Mouse (Mus musculus) CH12F3 (cell line): ENCODE results near the gene Tmeff1.

ENCODE experiments used
- in situ Hi-C: fragments of 300-500 bp; cut with MboI; formaldehyde crosslinking; loops from 2 replicates; pipeline ENCODE4 v1.14.3; 2020; ENCODE audit warnings: low sequenced_read_pairs

Tmeff1 gene

GRCm38 (mm10) chr4:48564962-48565361 is 20.0 kb upstream of the Tmeff1 start:
- in situ Hi-C loops: no loop called here

- in situ Hi-C loops: no loop called here
Measured at GRCm38 (mm10) chr4:48576361-48576760, 8.6 kb upstream of the Tmeff1 start.

DNA sequence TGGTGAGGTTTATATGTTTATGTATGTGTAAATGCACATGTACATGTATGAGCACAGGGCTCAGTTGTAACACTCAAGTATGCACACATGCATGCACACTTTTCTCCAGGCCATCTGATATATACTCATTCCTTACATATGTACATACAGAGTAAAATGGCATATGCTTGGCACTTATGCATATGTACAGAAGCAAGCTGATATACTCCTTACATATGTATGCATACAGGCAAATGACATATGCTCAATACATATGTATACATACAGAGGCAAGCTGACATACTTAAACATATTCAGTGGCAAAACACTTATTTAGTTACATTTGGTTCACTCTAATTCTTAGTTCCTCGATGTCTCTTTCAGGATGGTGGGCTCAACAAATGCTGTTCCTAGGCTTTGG is 7.1 kb upstream of the Tmeff1 start:
- in situ Hi-C loops: no loop called here

DNA sequence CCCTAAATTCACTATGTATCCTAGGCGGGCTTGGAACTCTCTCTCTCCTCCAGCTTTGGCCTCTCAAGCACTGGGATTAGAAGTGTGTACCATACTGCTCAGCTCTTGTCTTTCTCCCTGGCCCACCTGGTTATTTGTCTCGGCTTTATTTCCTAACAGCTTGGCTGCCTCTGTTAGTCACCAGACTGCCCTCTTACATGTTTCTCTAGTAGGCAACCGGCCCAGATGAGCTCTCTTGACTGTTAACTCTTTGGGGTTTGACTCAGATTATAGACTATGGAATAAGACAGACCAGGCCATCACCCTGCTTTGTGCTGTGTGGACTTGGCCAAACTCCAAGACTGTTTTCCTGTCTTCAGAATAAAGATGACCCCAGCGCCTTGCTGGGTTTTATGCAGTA is 6.6 kb upstream of the Tmeff1 start:
- in situ Hi-C loops: no loop called here

- in situ Hi-C loops: no loop called here
Measured at GRCm38 (mm10) chr4:48579475-48580110, 5.4 kb upstream of the Tmeff1 start.

- in situ Hi-C loops: no loop called here
Measured at GRCm38 (mm10) chr4:48581201-48581600, 3.8 kb upstream of the Tmeff1 start.

DNA sequence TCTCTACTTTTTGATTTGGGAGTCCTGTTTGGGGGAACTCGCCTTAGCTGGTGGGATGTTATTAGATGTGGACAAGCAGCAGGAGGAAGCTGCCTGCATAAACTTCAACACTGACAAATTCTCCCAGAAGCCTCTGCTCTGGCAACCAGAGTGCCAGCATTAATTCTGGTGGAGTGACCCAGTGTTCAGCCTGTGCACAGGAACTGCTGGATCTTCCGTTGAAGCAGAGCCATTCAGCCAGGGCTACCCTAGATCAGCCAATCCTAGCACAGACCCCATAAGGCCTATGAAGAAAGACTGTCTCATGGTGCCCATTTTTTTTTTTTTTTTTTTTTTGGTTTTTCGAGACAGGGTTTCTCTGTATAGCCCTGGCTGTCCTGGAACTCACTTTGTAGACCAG is 3.0 kb upstream of the Tmeff1 start:
- in situ Hi-C loops: no loop called here

GRCm38 (mm10) chr4:48582941-48583340 is 2.0 kb upstream of the Tmeff1 start:
- in situ Hi-C loops: no loop called here

GRCm38 (mm10) chr4:48585241-48586098 is 496 bp downstream of the Tmeff1 start:
- in situ Hi-C loops: no loop called here

GRCm38 (mm10) chr4:48586099-48586821 is 1.3 kb downstream of the Tmeff1 start:
- in situ Hi-C loops: no loop called here

DNA sequence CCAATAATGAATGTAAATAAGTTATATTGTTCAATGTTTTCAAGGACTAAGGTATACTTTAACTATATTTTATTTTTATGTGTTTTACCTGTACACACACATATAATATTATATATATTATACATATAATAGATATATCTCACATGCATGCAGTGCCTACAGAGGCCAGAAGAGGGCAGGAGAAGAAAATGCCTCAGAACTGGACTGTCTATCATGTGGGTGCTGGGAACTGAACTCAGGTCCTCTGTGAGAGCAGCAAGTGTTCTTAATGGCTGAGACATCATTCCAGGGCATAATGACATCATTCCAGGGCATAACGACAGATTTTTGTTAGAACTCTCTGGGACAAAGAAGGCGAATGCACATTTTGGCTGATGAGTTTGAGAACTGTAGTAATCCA is 2.6 kb downstream of the Tmeff1 start:
- in situ Hi-C loops: no loop called here

DNA sequence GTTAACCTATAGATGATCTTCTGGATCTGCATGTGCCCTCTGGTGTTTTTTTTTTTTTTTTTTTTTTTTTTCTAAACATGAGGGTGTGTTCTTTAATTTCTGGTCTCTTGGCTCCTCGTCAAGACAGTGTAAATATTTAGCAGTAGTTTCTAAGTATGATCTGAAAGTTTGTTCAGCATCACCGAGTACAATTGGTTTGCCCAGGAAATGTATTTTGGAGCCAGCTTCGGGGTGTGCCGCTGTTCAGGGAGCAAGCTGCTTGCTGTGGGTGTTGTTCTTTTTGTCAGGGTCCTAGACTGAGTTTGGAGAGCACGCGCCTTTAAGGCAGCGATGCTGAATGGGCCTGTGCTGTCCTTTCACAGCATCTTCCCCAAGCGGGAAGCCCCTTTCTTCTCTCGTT is 3.6 kb downstream of the Tmeff1 start:
- in situ Hi-C loops: no loop called here

GRCm38 (mm10) chr4:48590862-48591261 is 5.9 kb downstream of the Tmeff1 start:
- in situ Hi-C loops: no loop called here

GRCm38 (mm10) chr4:48591390-48591789 is 6.4 kb downstream of the Tmeff1 start:
- in situ Hi-C loops: no loop called here

DNA sequence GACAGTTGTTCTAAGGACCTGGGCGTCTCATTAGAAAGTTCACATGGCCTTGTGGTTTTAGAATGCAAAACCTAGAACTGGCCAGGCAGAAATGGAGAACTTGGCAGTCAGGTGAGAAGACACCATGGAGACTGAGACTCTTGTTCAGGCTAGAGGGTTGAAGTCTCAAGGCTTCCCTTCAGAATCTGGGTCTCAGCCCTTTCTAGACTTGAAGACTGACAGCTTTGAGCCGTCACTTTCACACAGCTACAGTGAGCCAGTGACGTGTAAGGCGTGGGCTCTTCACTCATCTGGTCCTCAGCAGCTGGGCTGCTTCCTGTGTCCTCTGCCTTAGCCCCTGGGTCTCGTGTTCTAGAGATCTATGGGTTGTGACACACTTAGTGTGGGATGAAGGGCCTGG is 7.4 kb downstream of the Tmeff1 start:
- in situ Hi-C loops: no loop called here

GRCm38 (mm10) chr4:48592844-48593243 is 7.9 kb downstream of the Tmeff1 start:
- in situ Hi-C loops: no loop called here

- in situ Hi-C loops: no loop called here
Measured at GRCm38 (mm10) chr4:48596111-48596510, 11.1 kb downstream of the Tmeff1 start.

- in situ Hi-C loops: no loop called here
Measured at GRCm38 (mm10) chr4:48605650-48606049, 20.7 kb downstream of the Tmeff1 start.

DNA sequence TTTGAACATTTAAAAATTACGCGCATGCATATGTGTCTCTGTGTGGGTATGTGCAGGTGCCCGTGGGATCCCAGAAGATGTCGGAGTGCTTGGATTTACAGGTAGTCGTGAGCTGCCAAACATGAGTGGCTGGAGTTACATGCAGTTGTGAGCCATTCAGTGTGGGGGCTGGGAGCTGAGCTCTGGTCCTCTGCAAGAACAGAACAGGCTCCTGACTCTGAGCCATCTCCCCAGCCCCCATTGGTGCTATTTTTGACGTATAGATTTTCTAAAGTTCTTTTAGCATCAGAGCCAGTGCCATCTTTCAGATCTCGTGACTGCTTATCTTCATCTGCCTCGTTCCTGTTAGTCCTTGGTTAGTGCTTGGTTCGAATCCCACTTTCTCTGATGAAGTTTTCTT is 24.5 kb downstream of the Tmeff1 start:
- in situ Hi-C loops: no loop called here

DNA sequence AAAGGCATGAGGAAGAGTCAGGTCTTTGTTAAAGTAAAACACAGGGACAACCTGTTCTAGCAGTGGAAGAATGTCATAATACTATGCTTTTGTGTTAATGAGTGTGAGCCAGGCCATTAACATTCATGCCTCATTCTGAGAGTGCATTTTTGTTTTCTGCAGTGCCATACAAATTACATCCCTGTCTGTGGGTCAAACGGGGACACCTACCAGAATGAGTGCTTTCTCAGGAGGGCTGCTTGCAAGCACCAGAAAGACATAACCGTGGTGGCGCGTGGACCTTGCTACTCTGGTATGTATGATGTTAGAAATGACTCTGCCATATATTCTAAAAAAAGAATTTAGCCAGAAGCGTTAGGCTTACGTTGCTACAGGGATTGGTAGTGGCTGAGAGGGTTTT is 25.3 kb downstream of the Tmeff1 start:
- in situ Hi-C loops: no loop called here

DNA sequence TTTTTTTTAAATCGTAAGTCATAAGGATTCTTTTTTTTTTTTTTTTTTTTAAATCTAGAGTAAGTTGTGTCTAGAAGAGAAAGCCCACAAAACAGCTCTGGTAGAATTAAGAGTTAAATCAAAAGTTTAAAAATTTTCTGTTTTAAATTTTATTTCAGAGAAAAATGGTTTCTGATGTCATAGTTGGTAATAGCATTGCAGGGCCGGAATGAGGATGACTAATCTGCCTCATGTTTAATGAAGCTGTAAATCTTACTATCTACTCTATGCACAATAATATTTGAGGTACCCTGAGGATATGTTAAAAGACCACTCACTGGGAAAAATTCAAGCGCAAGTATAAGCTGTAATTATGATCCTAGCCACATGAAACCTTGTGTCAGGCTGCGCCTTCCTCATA is 30.5 kb downstream of the Tmeff1 start:
- in situ Hi-C loops: no loop called here

- in situ Hi-C loops: no loop called here
Measured at GRCm38 (mm10) chr4:48617201-48617600, 32.2 kb downstream of the Tmeff1 start.
